Mouse (Mus musculus) induced T-regulatory cell, adult 2 months (primary cell): ENCODE data around the gene Pm20d1.
"Not testable (repeated sequence)": the region's sequence is repeated elsewhere in the genome, so short reads cannot be mapped to it uniquely, and the experiment has no call there.

ENCODE experiments used
- DNase-seq: peaks from one replicate; pipeline ENCODE4 v3.0.0-alpha.2; 2012; ENCODE audit warnings: low read depth

Gene Pm20d1

GRCm38 (mm10) chr1:131795171-131795570 is 2.0 kb upstream of the Pm20d1 start:
- DNase-seq, result no peak

- no peak for DNase-seq
Observed at GRCm38 (mm10) chr1:131800001-131800400, 2.8 kb downstream of the Pm20d1 start.

GRCm38 (mm10) chr1:131801071-131801470 is 3.9 kb downstream of the Pm20d1 start:
- no peak for DNase-seq

- no peak for DNase-seq
Observed at GRCm38 (mm10) chr1:131802652-131803051, 5.5 kb downstream of the Pm20d1 start.

GRCm38 (mm10) chr1:131804166-131804565 is 7.0 kb downstream of the Pm20d1 start:
- DNase-seq, result no peak

GRCm38 (mm10) chr1:131808986-131809385 is 11.8 kb downstream of the Pm20d1 start:
- no peak for DNase-seq

GRCm38 (mm10) chr1:131809651-131810050 is 12.5 kb downstream of the Pm20d1 start:
- DNase-seq, result no peak

GRCm38 (mm10) chr1:131811393-131811792 is 14.2 kb downstream of the Pm20d1 start:
- DNase-seq, result no peak

- no peak for DNase-seq
Observed at GRCm38 (mm10) chr1:131812006-131812405, 14.8 kb downstream of the Pm20d1 start.

- no peak for DNase-seq
Observed at GRCm38 (mm10) chr1:131812631-131813295, 15.6 kb downstream of the Pm20d1 start.

GRCm38 (mm10) chr1:131813731-131814130 is 16.6 kb downstream of the Pm20d1 start:
- DNase-seq, result no peak

GRCm38 (mm10) chr1:131814191-131814590 is 17.0 kb downstream of the Pm20d1 start:
- peak; percentile 56 for DNase-seq

- no peak for DNase-seq
Observed at GRCm38 (mm10) chr1:131816886-131817285, 19.7 kb downstream of the Pm20d1 start.

GRCm38 (mm10) chr1:131820353-131820752 is 23.2 kb downstream of the Pm20d1 start:
- not testable (repeated sequence) for DNase-seq

GRCm38 (mm10) chr1:131820887-131821328 is 23.7 kb downstream of the Pm20d1 start:
- peak; percentile 70 for DNase-seq

GRCm38 (mm10) chr1:131822292-131822691 is 25.1 kb downstream of the Pm20d1 start:
- DNase-seq, result no peak

- no peak for DNase-seq
Observed at GRCm38 (mm10) chr1:131822856-131823492, 25.8 kb downstream of the Pm20d1 start.

GRCm38 (mm10) chr1:131823563-131823962 is 26.4 kb downstream of the Pm20d1 start:
- DNase-seq, result no peak

- DNase-seq, result no peak
Observed at GRCm38 (mm10) chr1:131824528-131825181, 27.5 kb downstream of the Pm20d1 start.

- DNase-seq, result peak; percentile 76
Observed at GRCm38 (mm10) chr1:131827207-131827786, 30.1 kb downstream of the Pm20d1 start, which contains the start of gene Slc41a1. Gene Slc41a1, plus strand, starts transcription at chr1:131827493.

GRCm38 (mm10) chr1:131827787-131828258 is 30.6 kb downstream of the Pm20d1 start:
- peak; percentile 99 for DNase-seq

- no peak for DNase-seq
Observed at GRCm38 (mm10) chr1:131828297-131829126, 31.3 kb downstream of the Pm20d1 start.
